Mouse (Mus musculus) spleen, adult 18-20 months (tissue): ENCODE data around the gene Add3.

ENCODE experiments used
- DNase-seq, 2 experiments: peaks; one replicate each; pipeline ENCODE4 v3.0.0; 2022; ENCODE audit warnings: mixed read lengths in 2 of 2

The Add3 gene

GRCm38 (mm10) chr19:53247558-53247957, 107.3 kb downstream of the Add3 start:
- DNase-seq, result no peak

GRCm38 (mm10) chr19:53248023-53248494, 107.8 kb downstream of the Add3 start:
- peak in 1 of 2 experiments; percentile 19 for DNase-seq

GRCm38 (mm10) chr19:53251015-53251414, 110.8 kb downstream of the Add3 start:
- no peak for DNase-seq

- DNase-seq, result no peak
Observed at GRCm38 (mm10) chr19:53251656-53252055, 111.4 kb downstream of the Add3 start.

GRCm38 (mm10) chr19:53252111-53253028, 112.1 kb downstream of the Add3 start:
- DNase-seq, result no peak

- no peak for DNase-seq
Observed at GRCm38 (mm10) chr19:53256361-53256760, 116.1 kb downstream of the Add3 start.

GRCm38 (mm10) chr19:53256991-53257594, 116.8 kb downstream of the Add3 start:
- no peak for DNase-seq

GRCm38 (mm10) chr19:53257631-53258560, 117.7 kb downstream of the Add3 start:
- DNase-seq, result no peak

- DNase-seq, result no peak
Observed at GRCm38 (mm10) chr19:53258740-53259506, 118.7 kb downstream of the Add3 start.

- DNase-seq, result no peak
Observed at GRCm38 (mm10) chr19:53259541-53259940, 119.3 kb downstream of the Add3 start.

- no peak for DNase-seq
Observed at GRCm38 (mm10) chr19:53260261-53260660, 120.0 kb downstream of the Add3 start.

GRCm38 (mm10) chr19:53260828-53261227, 120.6 kb downstream of the Add3 start:
- DNase-seq, result no peak

GRCm38 (mm10) chr19:53262061-53262460, 121.8 kb downstream of the Add3 start:
- DNase-seq, result no peak

GRCm38 (mm10) chr19:53263859-53264733, 123.9 kb downstream of the Add3 start:
- DNase-seq, result no peak

GRCm38 (mm10) chr19:53264821-53265727, 124.8 kb downstream of the Add3 start:
- DNase-seq, result no peak

- no peak for DNase-seq
Observed at GRCm38 (mm10) chr19:53267305-53267704, 127.1 kb downstream of the Add3 start.

- DNase-seq, result no peak
Observed at GRCm38 (mm10) chr19:53273055-53273722, 132.9 kb downstream of the Add3 start.

- DNase-seq, result no peak
Observed at GRCm38 (mm10) chr19:53273781-53274428, 133.7 kb downstream of the Add3 start.

GRCm38 (mm10) chr19:53275204-53275603, 135.0 kb downstream of the Add3 start:
- no peak for DNase-seq
